Mouse (Mus musculus): ENCODE data around the gene Tas1r2.

DNA sequence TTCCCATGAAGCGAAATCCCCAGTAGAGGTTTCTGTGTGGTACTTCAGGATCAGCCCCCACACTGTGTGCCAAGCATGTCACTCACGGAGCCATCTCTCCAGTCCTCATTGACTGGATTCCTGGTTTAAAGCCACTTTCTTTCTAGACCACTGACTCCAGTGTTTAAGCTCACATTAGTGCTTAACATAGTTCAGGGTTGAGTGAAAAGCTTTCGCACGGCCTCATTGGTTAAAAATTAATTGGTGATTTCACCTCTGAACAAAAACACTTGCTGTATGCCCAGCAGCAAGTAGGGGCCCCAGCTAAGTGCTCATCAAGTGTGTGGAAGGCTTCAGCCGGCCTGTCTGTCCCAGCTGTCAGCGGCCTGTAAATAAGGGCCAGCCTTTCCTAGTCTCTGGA is 14.3 kb downstream of the Tas1r2 start:
- TF ChIP-seq CTCF (IDR thresholded peaks at IDR 0.05; ENCODE audit: extremely low read depth, insufficient read depth, insufficient read length, insufficient replicate concordance) = no peak
- no peak for TF ChIP-seq POLR2A (IDR thresholded peaks at IDR 0.05; ENCODE audit: low read depth, low read length)
